Mouse (Mus musculus) midbrain, embryonic 14.5 days (tissue): ENCODE results near the gene Neurl2. TPM values are rescaled to one million over a fixed set of nuclear protein-coding genes. Genes with fewer than 3 reads are reported as not detected.

ENCODE experiments used
- ATAC-seq: fragments of 200-750 bp; cut with Nextera tagmentation; 2 replicates; pipeline ENCODE4 v1.8.0; 2017; ENCODE audit warnings: moderate number of reproducible peaks, moderate library complexity; ENCODE audit not compliant: low FRiP score, low TSS enrichment
- DNase-seq: peaks from one replicate; pipeline ENCODE4 v3.0.0-alpha.2; 2015
- H3K27ac ChIP-seq: fragments of 300-500 bp; sonication (generic); replicated peaks from 2 replicates; pipeline ENCODE4 v1.5.1; 2014; ENCODE audit warnings: mild to moderate bottlenecking, low read depth, low read length, moderate library complexity
- H3K27me3 ChIP-seq: fragments of 300-500 bp; sonication (generic); 2 replicates; pipeline ENCODE4 v1.6.1; 2014; ENCODE audit warnings: low read length, control low read depth, mixed read lengths; ENCODE audit not compliant: control insufficient read depth, insufficient read depth
- H3K36me3 ChIP-seq: fragments of 300-500 bp; sonication (generic); 2 replicates; pipeline ENCODE4 v1.6.1; 2014; ENCODE audit warnings: low read length, control low read depth; ENCODE audit not compliant: control insufficient read depth, insufficient read depth
- H3K4me1 ChIP-seq: fragments of 300-500 bp; sonication (generic); 2 replicates; pipeline ENCODE4 v1.6.1; 2014; ENCODE audit warnings: mild to moderate bottlenecking, antibody characterized with exemption, low read length, control low read depth; ENCODE audit not compliant: control insufficient read depth, insufficient read depth
- H3K4me2 ChIP-seq: fragments of 300-500 bp; sonication (generic); 2 replicates; pipeline ENCODE4 v1.6.1; 2014; ENCODE audit warnings: mild to moderate bottlenecking, low read length, moderate library complexity
- H3K4me3 ChIP-seq: fragments of 300-500 bp; sonication (generic); replicated peaks from 2 replicates; pipeline ENCODE4 v1.5.1; 2014; ENCODE audit warnings: low read depth, low read length
- H3K9ac ChIP-seq: fragments of 300-500 bp; sonication (generic); replicated peaks from 2 replicates; pipeline ENCODE4 v1.6.1; 2014; ENCODE audit warnings: mild to moderate bottlenecking, low read length, moderate library complexity
- H3K9me3 ChIP-seq: fragments of 300-500 bp; sonication (generic); 2 replicates; pipeline ENCODE4 v1.6.1; 2016; ENCODE audit warnings: low read length, control low read depth, mixed read lengths; ENCODE audit not compliant: control insufficient read depth
- WGBS: fragments of 180-500 bp; shearing (Covaris S2); extraction: QIAGEN DNeasy Blood & Tissue Kit; methylation state at CpG from one replicate; pipeline ENCODE4 v1.1.7; 2014; 5-methylcytosine and 5-hydroxymethylcytosine counted together
- polyA plus RNA-seq: library from polyadenylated mRNA; unstranded; fragments of >200 nt; fragmentation: Nextera tagmentation; extraction: Ambion mirVana; gene quantifications from 2 replicates; pipeline ENCODE4 v1.2.1, GENCODE M21; 2014

The Neurl2 gene
- polyA plus RNA-seq, 1 experiment from 2014 or later = 5.1 TPM

DNA sequence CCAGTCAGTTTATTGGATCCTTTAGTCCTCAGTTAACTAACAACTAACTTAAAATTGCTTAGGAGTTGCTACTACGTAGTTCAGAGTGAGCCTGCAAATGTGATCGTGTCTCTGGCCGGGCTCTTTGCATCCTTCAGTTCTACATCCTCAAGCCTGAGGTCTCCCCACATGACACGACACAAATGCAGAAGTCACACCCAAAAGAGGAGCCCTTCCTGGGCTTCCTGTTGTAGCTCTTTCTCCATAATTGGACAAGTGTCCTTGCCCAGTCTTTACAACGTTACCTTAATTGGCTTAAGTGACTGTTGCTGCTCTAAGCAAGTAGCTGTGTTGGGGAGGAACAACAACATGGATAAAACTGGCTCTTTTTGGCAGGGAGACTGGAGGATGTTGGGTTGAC lies 17.9 kb downstream of the Neurl2 start:
- H3K36me3 ChIP-seq = peaks cover 26% of the 10 kb centered on the region
- no peak for ATAC-seq
- no peak overlapping the region for H3K4me2 ChIP-seq
- no peaks in the 10 kb centered on the region for H3K9me3 ChIP-seq
- H3K27me3 ChIP-seq = no peaks in the 10 kb centered on the region
- no peak overlapping the region for H3K4me3 ChIP-seq
- WGBS = 93% methylated on average over 5 of the region's 5 CpGs
- no peak overlapping the region for H3K9ac ChIP-seq
- DNase-seq = no peak
- no peaks in the 10 kb centered on the region for H3K4me1 ChIP-seq
- H3K27ac ChIP-seq = no peak overlapping the region

DNA sequence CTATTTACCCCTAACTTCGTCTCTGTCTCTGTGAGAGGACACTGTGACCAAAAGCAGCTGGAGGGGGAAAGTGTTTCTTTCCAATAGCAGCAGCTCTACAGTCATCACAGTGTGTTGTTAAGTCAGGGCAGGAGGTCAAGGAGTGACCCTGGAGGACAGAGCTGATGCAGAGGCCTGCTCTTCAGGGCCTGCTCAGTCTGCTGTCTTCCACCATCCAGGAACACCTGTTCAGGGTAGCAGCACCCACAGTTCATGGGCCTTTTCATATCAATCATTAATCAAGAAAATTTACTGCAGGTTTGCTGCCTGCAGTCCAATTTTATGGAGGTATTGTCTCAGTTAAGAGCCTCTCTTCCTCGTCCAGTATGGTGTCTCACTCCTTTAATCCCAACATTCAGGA lies 19.7 kb downstream of the Neurl2 start:
- 61% methylated on average over 2 of the region's 2 CpGs for WGBS
- H3K9ac ChIP-seq = no peak overlapping the region
- DNase-seq = no peak

DNA sequence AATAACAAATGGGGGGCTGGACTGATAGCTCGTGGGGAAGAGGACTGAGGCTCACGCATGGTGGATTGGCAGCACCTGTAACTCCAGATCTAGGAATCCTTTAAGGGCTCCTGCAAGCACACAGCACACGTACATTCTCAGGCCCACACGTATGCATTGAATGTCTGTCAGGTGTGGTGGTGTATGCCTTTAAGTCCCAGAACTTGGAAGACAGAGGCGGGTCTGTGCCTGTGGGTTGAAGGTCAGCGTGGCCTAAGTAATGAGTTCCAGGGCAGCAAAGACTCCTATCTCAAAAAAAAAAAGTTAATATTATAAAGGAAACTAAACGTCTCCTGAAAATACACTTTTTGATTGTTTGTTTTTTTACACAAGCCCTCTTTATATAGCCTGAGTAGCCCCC lies 26.6 kb downstream of the Neurl2 start:
- Histone ChIP-seq H3K4me2 (peak overlapping the region; percentile 78), H3K27me3 (no peaks in the 10 kb centered on the region), H3K27ac (no peak overlapping the region), H3K4me1 (peaks cover 10% of the 10 kb centered on the region), H3K9ac (no peak overlapping the region), H3K4me3 (no peak overlapping the region), H3K36me3 (peaks cover 15% of the 10 kb centered on the region; the same call in 1 of the 2 replicates), H3K9me3 (no peaks in the 10 kb centered on the region)
- ATAC-seq (no peak), DNase-seq (no peak)
- 89% methylated on average over 7 of the region's 7 CpGs for WGBS

More for the DNA sequence above, 19.7 kb downstream of the Neurl2 start:
- Histone ChIP-seq H3K4me1 (no peaks in the 10 kb centered on the region), H3K4me2 (no peak overlapping the region), H3K9me3 (no peaks in the 10 kb centered on the region), H3K27me3 (no peaks in the 10 kb centered on the region), H3K36me3 (peaks cover 30% of the 10 kb centered on the region), H3K4me3 (no peak overlapping the region), H3K27ac (no peak overlapping the region)
- no peak for ATAC-seq

DNA sequence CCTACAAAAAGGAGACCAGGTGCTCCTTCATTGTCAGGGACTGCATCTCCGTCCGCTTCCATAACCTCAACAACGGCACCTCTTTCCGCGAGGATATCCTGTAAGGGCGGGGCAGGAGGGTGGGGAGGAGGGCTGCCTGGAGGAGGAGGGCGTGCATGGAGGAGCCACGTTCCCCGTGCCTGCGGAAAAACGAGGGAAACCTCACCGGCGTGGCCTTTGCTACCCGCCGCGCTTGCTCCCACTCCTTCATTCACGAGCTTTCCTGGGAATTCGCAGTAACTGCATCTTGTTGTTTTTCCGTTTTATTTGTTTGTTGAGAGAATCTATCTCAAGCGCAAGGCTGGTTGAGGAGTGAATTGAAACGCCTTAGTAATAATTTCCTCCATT lies 27.9 kb downstream of the Neurl2 start:
- peak overlapping the region; percentile 70 for H3K9ac ChIP-seq
- peak overlapping the region; percentile 78 for H3K4me2 ChIP-seq
- DNase-seq = no peak
- peak overlapping the region; percentile 91 for H3K4me3 ChIP-seq
- H3K27me3 ChIP-seq = no peaks in the 10 kb centered on the region
- H3K9me3 ChIP-seq = no peaks in the 10 kb centered on the region
- peak; percentile 53 for ATAC-seq
- H3K4me1 ChIP-seq = peaks cover 10% of the 10 kb centered on the region
- peak overlapping the region; percentile 82 for H3K27ac ChIP-seq
- WGBS = 3% methylated on average over 21 of the region's 21 CpGs
- peaks cover 17% of the 10 kb centered on the region for H3K36me3 ChIP-seq

DNA sequence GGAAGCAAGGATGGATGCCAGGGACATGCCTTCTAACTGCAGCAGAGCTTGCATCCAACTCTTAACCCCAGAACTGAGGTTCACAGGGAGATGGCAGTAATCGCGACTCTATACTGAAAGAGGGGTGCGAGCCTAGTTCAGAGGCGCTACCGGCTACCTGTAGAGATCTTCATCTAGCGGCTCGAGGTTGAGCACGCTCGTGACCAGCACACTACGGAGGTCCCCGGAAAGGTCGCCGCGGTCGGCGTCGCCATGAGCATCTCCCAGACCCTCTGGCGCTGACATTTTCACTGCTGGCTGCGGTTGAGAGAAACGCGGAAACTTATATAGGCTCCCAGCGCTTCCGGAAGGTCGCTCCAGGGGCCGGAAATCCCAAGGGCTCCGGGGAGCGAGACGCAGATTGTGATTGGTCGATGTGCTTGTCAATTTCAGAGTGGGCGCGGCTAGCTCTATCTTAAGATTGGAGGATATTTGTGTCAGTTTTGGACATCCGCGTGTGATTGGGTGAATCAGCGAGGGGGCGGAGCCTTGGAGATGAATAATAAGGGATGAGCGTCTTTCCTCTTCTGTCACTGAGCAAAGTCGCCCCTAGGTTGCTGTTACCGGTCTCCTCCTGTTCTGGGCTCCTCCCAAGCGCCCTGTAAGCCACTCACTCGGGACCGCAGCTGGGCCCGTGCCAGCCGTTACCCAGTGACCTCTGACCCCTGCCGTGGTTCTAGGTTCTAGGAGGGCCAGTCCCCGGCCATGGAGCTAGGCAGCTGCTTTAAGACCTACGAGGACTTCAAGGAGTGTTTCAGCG lies 28.5 kb downstream of the Neurl2 start, which contains the start of the genes Acot8 and Zswim3:
Acot8 (minus strand) TSS at position 350 of the 799 bp plus-strand sequence.
Zswim3 (plus strand) TSS at position 566 of the 799 bp plus-strand sequence.
- Histone ChIP-seq H3K27ac (peak within 1 kb of the TSS; percentile 82), H3K4me3 (peak within 1 kb of the TSS; percentile 91), H3K27me3 (no peaks in the 10 kb centered on the region), H3K4me2 (peak within 1 kb of the TSS; percentile 78), H3K9ac (peak within 1 kb of the TSS; percentile 70), H3K36me3 (peaks cover 17% of the 10 kb centered on the region), H3K4me1 (peaks cover 10% of the 10 kb centered on the region), H3K9me3 (no peaks in the 10 kb centered on the region)
- ATAC-seq (peak; percentile 97), DNase-seq (peak; percentile 99)
- WGBS = under 1% methylated on average over 47 of the region's 47 CpGs

DNA sequence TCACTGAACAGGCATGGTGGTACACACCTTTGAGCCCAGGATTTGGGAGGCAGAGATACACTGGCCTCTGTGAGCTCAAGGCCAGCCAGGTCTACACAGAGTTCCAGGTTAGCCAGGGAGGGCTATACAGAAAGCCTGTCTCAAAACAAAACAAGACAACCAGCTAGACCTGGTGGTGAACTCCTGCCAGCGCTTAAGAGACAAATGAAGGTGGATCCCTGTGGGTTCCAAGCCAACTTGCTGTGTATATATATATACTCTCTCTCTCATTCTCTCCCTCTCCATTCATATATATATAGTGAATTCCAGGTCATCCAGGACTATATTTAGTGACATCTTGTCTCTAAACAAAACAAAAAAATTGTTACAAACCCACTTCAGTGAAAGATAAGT lies 29.3 kb downstream of the Neurl2 start:
- H3K9me3 ChIP-seq = no peaks in the 10 kb centered on the region
- peaks cover 10% of the 10 kb centered on the region for H3K4me1 ChIP-seq
- no peaks in the 10 kb centered on the region for H3K27me3 ChIP-seq
- no peak for ATAC-seq
- H3K36me3 ChIP-seq = peaks cover 20% of the 10 kb centered on the region
- 59% methylated on average over 1 of the region's 1 CpGs for WGBS
- peak overlapping the region; percentile 91 for H3K4me3 ChIP-seq
- peak overlapping the region; percentile 61 for H3K9ac ChIP-seq
- peak overlapping the region; percentile 81; the same call in 1 of the 2 replicates for H3K27ac ChIP-seq
- peak overlapping the region; percentile 71 for H3K4me2 ChIP-seq
- no peak for DNase-seq

DNA sequence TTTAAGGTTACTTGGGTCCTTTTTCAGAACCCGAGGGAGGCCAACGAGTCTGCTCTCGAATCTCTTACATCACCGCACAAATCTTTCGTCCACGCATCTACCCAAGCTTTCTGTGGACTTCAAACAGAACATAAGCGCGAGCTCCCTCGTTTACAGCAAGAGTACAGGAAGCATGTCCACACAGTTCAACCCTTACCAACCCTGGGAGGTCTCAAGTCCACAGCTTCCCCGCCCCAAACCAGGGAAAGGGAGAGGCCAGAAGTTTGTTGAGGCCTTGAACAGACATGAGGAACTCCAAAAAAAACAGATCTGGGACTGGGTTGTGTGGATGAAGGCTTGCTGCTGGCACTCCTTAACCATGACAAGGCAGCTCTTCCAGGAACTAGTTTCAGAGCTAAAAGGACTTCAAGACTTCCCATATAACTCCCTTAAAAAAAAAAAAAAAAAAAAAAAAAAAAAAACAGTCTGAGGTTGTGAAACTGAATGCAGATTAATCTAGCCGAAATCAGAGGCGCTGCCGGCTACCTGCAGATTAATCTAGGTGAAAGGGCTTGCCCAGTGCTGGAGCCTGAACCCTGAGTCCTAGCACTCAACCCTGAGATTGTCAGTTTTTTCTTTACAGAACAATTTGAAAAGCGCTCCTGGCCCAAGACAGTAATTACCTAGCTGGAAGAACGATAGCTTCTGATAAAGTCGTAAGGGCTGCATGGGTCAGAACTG lies 29.9 kb downstream of the Neurl2 start:
- peak overlapping the region; percentile 91; the same call in 1 of the 2 replicates for H3K4me3 ChIP-seq
- H3K9me3 ChIP-seq = no peaks in the 10 kb centered on the region
- peaks cover 10% of the 10 kb centered on the region for H3K4me1 ChIP-seq
- peak overlapping the region; percentile 61 for H3K9ac ChIP-seq
- H3K27me3 ChIP-seq = no peaks in the 10 kb centered on the region
- ATAC-seq = no peak
- H3K36me3 ChIP-seq = peaks cover 18% of the 10 kb centered on the region
- H3K4me2 ChIP-seq = peak overlapping the region; percentile 71
- DNase-seq = no peak
- no peak overlapping the region for H3K27ac ChIP-seq
- WGBS = 93% methylated on average over 16 of the region's 16 CpGs

DNA sequence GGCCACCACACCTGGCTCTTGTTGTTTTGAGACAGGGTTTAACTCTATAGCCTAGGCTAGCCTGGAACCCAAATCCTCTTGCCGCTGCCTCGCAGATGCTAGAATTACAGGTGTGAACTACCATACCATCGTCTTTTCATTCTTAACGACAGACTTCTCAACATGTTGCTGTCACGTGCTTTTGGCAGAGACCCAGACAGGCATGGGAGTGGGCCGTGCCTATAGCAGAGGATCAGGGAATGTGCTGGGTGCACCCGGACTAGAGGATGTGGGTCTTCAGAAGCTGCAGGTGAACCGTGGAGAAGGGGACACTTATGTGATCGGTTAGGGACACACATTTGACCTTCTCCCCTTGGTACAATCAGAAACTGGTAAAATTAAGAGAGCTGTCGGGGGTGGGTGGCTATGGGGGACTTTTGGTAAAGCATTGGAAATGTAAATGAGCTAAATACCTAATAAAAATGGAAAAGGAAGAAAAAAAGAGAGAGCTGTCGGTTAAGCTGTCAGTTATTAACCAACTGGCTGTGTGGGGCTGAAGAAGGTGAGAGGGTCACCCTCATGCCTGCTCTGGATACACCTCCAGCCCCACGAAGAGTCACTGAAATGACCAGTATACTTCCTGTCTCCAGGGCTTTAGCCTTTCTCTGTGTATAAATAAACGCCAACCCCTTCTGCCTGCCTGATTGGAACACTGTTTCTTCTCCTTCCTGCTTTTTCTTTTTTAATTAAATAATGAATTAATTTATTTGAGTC lies 32.8 kb downstream of the Neurl2 start:
- Histone ChIP-seq H3K4me3 (no peak overlapping the region), H3K4me1 (peaks cover 5% of the 10 kb centered on the region), H3K27me3 (no peaks in the 10 kb centered on the region), H3K9me3 (no peaks in the 10 kb centered on the region), H3K4me2 (no peak overlapping the region), H3K27ac (no peak overlapping the region), H3K9ac (no peak overlapping the region), H3K36me3 (peaks cover 35% of the 10 kb centered on the region)
- no peak for ATAC-seq
- 95% methylated on average over 13 of the region's 13 CpGs for WGBS
- DNase-seq = no peak
